Mouse (Mus musculus) C3H10T1/2 (cell line): Measurements from ENCODE around the gene Rbm39. TPM values are rescaled to one million over a fixed set of nuclear protein-coding genes. Genes with fewer than 3 reads are reported as not detected.

Experiments
- polyA plus RNA-seq, 2 experiments: library from polyadenylated mRNA; unstranded; fragments of >200 nt; fragmentation: generic; extraction: Trizol; gene quantifications; one replicate each; pipeline ENCODE4 v1.2.1; 2012; ENCODE audit warnings: missing spikeins in 2 of 2

The Rbm39 gene
- 10 to 100 TPM; 13.4 to 44.6 TPM for polyA plus RNA-seq

DNA sequence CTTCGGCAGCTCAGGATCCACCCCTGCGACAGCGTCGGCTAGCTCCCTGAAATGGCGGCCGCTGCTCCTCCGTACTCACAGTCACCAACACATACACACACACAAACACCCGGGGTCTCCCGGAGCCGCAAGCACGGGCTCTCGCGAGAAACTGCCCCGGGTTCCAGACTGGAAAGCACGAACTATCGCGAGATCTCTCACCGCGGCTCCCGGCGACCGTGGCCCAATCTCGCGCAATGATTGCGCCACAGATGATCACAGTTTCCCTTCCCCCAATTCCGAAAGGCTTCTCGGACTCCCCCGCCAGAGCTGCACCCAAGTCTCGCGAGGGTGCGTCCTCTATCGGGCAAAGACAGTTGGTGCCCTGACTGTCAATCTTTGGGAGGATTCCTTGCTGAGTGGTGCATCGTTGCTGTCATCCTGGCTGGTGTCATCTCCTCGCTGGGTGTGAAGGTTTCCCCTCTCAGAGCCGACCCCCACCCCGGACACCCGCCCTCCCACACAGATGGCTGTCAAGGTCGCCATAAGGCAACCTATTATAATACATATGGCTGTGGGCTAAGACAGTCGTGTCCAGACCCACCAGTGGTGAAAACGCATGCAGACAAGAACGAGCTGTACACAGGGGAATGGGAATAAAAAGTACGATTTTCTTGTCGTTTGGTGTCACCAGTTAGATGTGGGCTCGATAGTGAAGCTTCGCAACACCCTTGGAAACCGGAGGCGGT is at the start of gene Rbm39:
Gene Rbm39, minus strand, starts transcription at position 145 of the 728 bp plus-strand sequence.

DNA sequence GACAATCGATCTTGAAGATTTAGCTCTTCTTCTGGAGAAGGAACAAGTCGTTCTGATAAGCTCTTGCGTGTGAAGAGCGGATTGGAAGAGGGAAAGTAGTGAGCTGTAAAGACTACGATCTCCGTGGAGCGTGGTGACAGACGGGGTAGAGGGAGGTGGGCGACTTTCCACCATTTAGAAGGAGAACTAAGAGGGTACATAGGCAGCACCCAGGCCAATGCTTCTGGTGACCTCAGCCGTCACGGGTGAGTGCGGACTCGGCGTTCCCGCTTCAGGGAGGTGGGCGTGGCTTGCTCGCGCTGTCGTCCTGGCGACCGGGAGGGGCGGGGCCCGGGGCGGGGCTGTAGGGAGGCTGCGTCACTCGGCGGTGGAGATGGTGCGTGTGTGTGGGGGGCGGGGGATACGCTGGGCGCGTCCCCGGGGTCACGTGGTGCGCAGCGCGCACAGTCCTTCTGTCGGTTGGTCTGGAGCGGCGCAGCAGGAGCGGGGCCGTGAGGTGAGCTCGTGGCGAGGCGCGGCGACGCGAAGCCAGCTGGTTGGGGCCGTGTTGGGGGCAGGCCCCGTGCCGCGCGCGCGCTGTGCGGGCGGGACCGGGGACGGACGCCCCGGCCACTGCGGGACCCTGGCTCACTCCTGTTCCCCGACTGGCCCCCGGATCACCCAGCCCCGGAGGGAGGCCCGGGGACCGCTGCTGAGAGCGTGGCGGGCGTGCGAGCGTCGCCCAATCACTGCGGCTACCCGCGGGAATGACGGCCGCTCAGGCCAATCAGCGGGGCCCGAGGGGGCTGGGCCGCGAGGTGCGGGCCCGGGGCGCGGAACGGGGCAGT is 16.5 kb upstream of the Rbm39 start, which contains the start of gene Phf20:
Gene Phf20, plus strand, starts transcription at position 165 of the 827 bp plus-strand sequence.

DNA sequence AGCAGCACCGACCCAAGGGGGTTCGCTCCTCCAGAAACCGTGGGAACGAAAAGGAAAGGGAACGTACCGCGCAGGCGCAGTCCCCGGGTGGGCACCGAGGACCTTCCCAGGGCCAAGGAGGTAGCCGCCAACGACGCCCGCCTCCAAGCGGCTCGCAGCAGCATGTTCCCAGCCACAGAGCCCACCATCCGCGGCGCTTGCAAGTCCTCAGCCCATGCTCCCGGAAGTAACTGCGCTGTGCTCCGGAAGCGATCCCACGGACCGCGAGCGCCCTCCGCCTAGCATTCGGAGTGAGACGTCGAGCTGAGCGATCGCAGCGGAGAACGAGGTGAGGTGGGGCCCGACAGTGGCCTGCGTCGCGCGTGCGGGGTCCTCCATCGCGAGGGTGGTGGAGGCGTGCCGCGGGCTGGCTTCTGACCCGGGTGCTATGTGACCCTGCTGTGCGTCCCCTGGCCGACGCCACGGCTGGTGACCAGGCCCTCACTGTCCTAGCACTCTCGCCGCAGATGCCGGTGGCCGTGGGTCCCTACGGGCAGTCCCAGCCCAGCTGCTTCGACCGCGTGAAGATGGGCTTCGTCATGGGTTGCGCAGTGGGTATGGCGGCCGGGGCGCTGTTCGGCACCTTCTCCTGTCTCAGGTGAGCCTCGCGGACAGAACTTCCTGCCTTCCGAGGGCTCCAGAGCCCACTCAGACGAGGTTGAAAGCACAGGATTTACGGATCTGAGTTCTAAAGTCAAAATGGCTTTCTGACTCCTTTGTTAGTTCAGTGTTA is 35.9 kb downstream of the Rbm39 start, which contains the start of the genes Romo1 and Nfs1:
Gene Romo1, plus strand, starts transcription at position 87 of the 772 bp plus-strand sequence.
Gene Nfs1, minus strand, starts transcription at position 234 of the 772 bp plus-strand sequence.

DNA sequence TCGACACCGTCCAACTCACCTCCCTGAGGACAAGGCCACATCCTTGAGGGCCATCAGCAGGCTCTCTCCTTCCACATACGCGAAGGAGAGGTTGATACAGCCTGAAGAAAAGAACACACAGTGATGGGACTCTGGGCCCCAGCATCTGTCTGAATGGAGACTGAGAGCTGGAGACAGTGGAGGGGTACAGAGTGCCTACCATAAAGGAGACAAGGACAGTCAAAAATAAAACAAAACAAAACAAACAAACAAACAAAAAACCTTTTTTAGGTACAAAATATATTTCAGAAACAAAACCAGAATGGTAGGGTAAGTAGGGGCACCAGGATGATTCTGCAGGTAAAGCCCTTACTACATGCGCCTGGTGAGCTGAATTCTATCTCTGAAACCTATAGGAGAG is 53.0 kb downstream of the Rbm39 start, which contains the start of gene Gm28036:
Gene Gm28036, minus strand, starts transcription at position 101 of the 400 bp plus-strand sequence.

DNA sequence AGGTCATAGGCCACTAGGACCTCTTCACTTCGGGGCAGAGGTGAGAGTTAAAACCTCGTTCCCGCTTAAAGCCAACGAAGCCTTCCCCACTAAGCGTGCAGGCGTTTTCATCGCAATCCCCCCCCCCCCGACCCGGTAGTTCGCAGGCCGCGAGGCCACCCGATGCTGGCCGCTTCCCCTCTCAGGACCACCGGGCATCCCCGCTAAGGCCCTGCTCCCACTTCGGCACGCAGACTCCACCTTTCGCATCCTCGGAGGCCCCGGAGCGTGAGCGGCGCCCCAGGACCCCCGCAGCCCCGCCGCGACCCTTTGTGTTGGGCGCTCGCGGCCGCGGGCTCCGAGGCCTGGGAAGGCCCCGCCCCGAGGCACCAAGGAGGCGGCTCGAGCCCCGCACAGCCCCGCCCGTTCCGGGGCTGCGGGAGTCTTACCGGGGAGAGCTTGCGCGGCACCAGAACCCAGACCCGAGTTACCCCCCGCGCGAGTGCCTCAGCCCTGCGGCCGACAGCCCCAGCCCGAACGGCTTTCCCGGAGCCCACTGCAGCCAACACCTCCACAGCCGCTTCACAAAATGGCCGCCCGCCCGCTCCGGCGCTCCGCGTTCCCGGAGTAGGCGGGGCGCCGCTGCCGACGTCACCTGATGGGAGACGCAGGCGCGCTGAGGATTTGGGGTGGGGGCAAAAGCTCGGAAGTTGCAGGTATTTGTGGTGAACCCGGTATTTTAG is 68.5 kb downstream of the Rbm39 start, which contains the start of the genes Cpne1 and Rbm12:
Gene Cpne1, minus strand, starts transcription at position 608 of the 722 bp plus-strand sequence.
Gene Rbm12, minus strand, starts transcription at position 621 of the 722 bp plus-strand sequence.

Other genes starting within 250 kb of the Rbm39 start
- gene Uqcc1, start 249.9 kb downstream of the Rbm39 start, polyA plus RNA-seq, result 10 to 100 TPM; 10.3 to 24.6 TPM
- gene Gm15557, start 239.5 kb downstream of the Rbm39 start, polyA plus RNA-seq, result under 1 TPM in 1 of 2 experiments, not detected in 1; 0.07 TPM
- under 1 TPM; 0.01 to 0.02 TPM for gene Gdf5, start 234.9 kb downstream of the Rbm39 start, polyA plus RNA-seq
- 10 to 100 TPM in 1 of 2 experiments, 1 to 10 TPM in 1; 3.8 to 12.5 TPM for gene Cep250, start 223.8 kb downstream of the Rbm39 start, polyA plus RNA-seq
- under 1 TPM; 0.01 to 0.76 TPM for gene 6430550D23Rik, start 172.3 kb downstream of the Rbm39 start, polyA plus RNA-seq
- gene Ergic3, start 172.2 kb downstream of the Rbm39 start, polyA plus RNA-seq, result 100 to 1,000 TPM; 330 to 541 TPM
- under 1 TPM in 1 of 2 experiments, not detected in 1; under 0.01 TPM for gene Fer1l4, start 127.3 kb downstream of the Rbm39 start, polyA plus RNA-seq
- gene Spag4, start 115.1 kb downstream of the Rbm39 start, polyA plus RNA-seq, result 1 to 10 TPM; 2.1 to 2.8 TPM
- 10 to 100 TPM in 1 of 2 experiments, 1 to 10 TPM in 1; 2.5 to 40.9 TPM for gene Cpne1, start 68.3 kb downstream of the Rbm39 start, polyA plus RNA-seq
- 1 to 10 TPM in 1 of 2 experiments, under 1 TPM in 1; 0.62 to 4.9 TPM for gene Rbm12, start 68.3 kb downstream of the Rbm39 start, polyA plus RNA-seq
- 1 to 10 TPM in 1 of 2 experiments, not detected in 1; 7.6 TPM for gene Gm28036, start 53.1 kb downstream of the Rbm39 start, polyA plus RNA-seq
- gene Romo1, start 36.2 kb downstream of the Rbm39 start, polyA plus RNA-seq, result 100 to 1,000 TPM; 325 to 542 TPM
- gene Nfs1, start 36.1 kb downstream of the Rbm39 start, polyA plus RNA-seq, result 10 to 100 TPM; 10.8 to 20.0 TPM
- gene Phf20, start 16.2 kb upstream of the Rbm39 start, polyA plus RNA-seq, result 10 to 100 TPM in 1 of 2 experiments, 1 to 10 TPM in 1; 7.1 to 13.0 TPM
- 1 to 10 TPM; 4.1 to 4.6 TPM for gene Cnbd2, start 132.1 kb upstream of the Rbm39 start, polyA plus RNA-seq
- 100 to 1,000 TPM; 284 to 337 TPM for gene Scand1, start 132.5 kb upstream of the Rbm39 start, polyA plus RNA-seq
- gene Epb41l1, start 240.7 kb upstream of the Rbm39 start, polyA plus RNA-seq, result 10 to 100 TPM; 12.8 to 40.8 TPM